Mouse (Mus musculus) hindbrain, embryonic 10.5 days (tissue): ENCODE data around the gene Fam181a. TPM values are rescaled to one million over a fixed set of nuclear protein-coding genes. Genes with fewer than 3 reads are reported as not detected.

Source experiments
- DNase-seq: peaks from one replicate; pipeline ENCODE4 v3.0.0-alpha.2; 2017; ENCODE audit warnings: low spot score
- H3K27ac ChIP-seq: fragments of 300-500 bp; sonication (generic); 2 replicates; pipeline ENCODE4 v1.5.1; 2016; ENCODE audit warnings: mild to moderate bottlenecking, moderate library complexity
- H3K27me3 ChIP-seq: fragments of 300-500 bp; sonication (generic); 2 replicates; pipeline ENCODE4 v1.6.1; 2016; ENCODE audit warnings: mild to moderate bottlenecking; ENCODE audit not compliant: poor library complexity, insufficient read depth, severe bottlenecking
- H3K36me3 ChIP-seq: fragments of 300-500 bp; sonication (generic); 2 replicates; pipeline ENCODE4 v1.6.1; 2016; ENCODE audit warnings: mild to moderate bottlenecking, moderate library complexity
- H3K4me1 ChIP-seq: fragments of 300-500 bp; sonication (generic); replicated peaks from 2 replicates; pipeline ENCODE4 v1.6.1; 2016; ENCODE audit warnings: mild to moderate bottlenecking
- H3K4me3 ChIP-seq: fragments of 300-500 bp; sonication (generic); 2 replicates; pipeline ENCODE4 v1.5.1; 2016; ENCODE audit warnings: mild to moderate bottlenecking, moderate library complexity
- H3K9me3 ChIP-seq: fragments of 300-500 bp; sonication (generic); 2 replicates; pipeline ENCODE4 v1.6.1; 2016; ENCODE audit warnings: mild to moderate bottlenecking, moderate library complexity
- WGBS: fragments of 180-500 bp; shearing (Covaris S2); methylation state at CpG from one replicate; pipeline ENCODE4 v1.1.7; 2016; 5-methylcytosine and 5-hydroxymethylcytosine counted together
- polyA plus RNA-seq: library from polyadenylated mRNA; unstranded; fragments of >200 nt; fragmentation: Nextera tagmentation; extraction: Ambion mirVana; gene quantifications from 2 replicates; pipeline ENCODE4 v1.2.1, GENCODE M21; 2016

Fam181a gene
- polyA plus RNA-seq, 1 experiment from 2014 or later = 26.1 TPM

- WGBS = 7% methylated on average over 60 of the region's 60 CpGs
- Histone ChIP-seq H3K4me1 (peaks cover 46% of the 10 kb centered on the region), H3K9me3 (no peaks in the 10 kb centered on the region), H3K27ac (peak overlapping the region; percentile 60), H3K4me3 (peak overlapping the region; percentile 49), H3K27me3 (peaks cover 97% of the 10 kb centered on the region), H3K36me3 (no peaks in the 10 kb centered on the region)
- peak; percentile 95 for DNase-seq
These were observed 14.5 kb downstream of the Fam181a start for GRCm38 (mm10) chr12:103325156-103325857.

- Histone ChIP-seq H3K4me3 (no peak overlapping the region), H3K9me3 (no peaks in the 10 kb centered on the region), H3K27me3 (peaks cover 97% of the 10 kb centered on the region), H3K27ac (no peak overlapping the region), H3K4me1 (peaks cover 48% of the 10 kb centered on the region), H3K36me3 (no peaks in the 10 kb centered on the region)
- 41% methylated on average over 4 of the region's 4 CpGs for WGBS
- DNase-seq = no peak
These were observed 15.8 kb downstream of the Fam181a start for GRCm38 (mm10) chr12:103326569-103326968.

GRCm38 (mm10) chr12:103327107-103327506, 16.3 kb downstream of the Fam181a start:
- DNase-seq = peak; percentile 40
- no peak overlapping the region for H3K27ac ChIP-seq

GRCm38 (mm10) chr12:103328448-103329191, 17.8 kb downstream of the Fam181a start:
- DNase-seq = no peak

More at GRCm38 (mm10) chr12:103327107-103327506, 16.3 kb downstream of the Fam181a start:
- Histone ChIP-seq H3K4me3 (no peak overlapping the region), H3K4me1 (peaks cover 48% of the 10 kb centered on the region), H3K36me3 (no peaks in the 10 kb centered on the region), H3K9me3 (no peaks in the 10 kb centered on the region), H3K27me3 (peaks cover 97% of the 10 kb centered on the region)
- 9% methylated on average over 7 of the region's 7 CpGs for WGBS

GRCm38 (mm10) chr12:103331491-103331890, 20.7 kb downstream of the Fam181a start:
- Histone ChIP-seq H3K36me3 (no peaks in the 10 kb centered on the region), H3K27ac (no peak overlapping the region), H3K9me3 (no peaks in the 10 kb centered on the region), H3K4me1 (peaks cover 42% of the 10 kb centered on the region), H3K4me3 (no peak overlapping the region), H3K27me3 (peaks cover 94% of the 10 kb centered on the region)
- no peak for DNase-seq
- 74% methylated on average over 4 of the region's 4 CpGs for WGBS

More at GRCm38 (mm10) chr12:103328448-103329191, 17.8 kb downstream of the Fam181a start:
- Histone ChIP-seq H3K27ac (no peak overlapping the region), H3K9me3 (no peaks in the 10 kb centered on the region), H3K4me1 (peaks cover 48% of the 10 kb centered on the region), H3K36me3 (no peaks in the 10 kb centered on the region), H3K4me3 (no peak overlapping the region), H3K27me3 (peaks cover 97% of the 10 kb centered on the region)
- WGBS = 64% methylated on average over 7 of the region's 7 CpGs

GRCm38 (mm10) chr12:103332879-103333278, 22.1 kb downstream of the Fam181a start:
- WGBS = 91% methylated on average over 2 of the region's 2 CpGs
- Histone ChIP-seq H3K36me3 (no peaks in the 10 kb centered on the region), H3K27ac (no peak overlapping the region), H3K9me3 (no peaks in the 10 kb centered on the region), H3K4me1 (peaks cover 41% of the 10 kb centered on the region), H3K27me3 (peaks cover 83% of the 10 kb centered on the region), H3K4me3 (no peak overlapping the region)
- no peak for DNase-seq

GRCm38 (mm10) chr12:103333426-103333825, 22.7 kb downstream of the Fam181a start:
- Histone ChIP-seq H3K27me3 (peaks cover 78% of the 10 kb centered on the region), H3K4me1 (peaks cover 42% of the 10 kb centered on the region), H3K36me3 (no peaks in the 10 kb centered on the region), H3K9me3 (no peaks in the 10 kb centered on the region), H3K27ac (no peak overlapping the region), H3K4me3 (no peak overlapping the region)
- WGBS = 92% methylated on average over 15 of the region's 15 CpGs
- DNase-seq = no peak

- H3K9me3 ChIP-seq = no peaks in the 10 kb centered on the region
- WGBS = 81% methylated on average over 3 of the region's 3 CpGs
- H3K36me3 ChIP-seq = no peaks in the 10 kb centered on the region
- peak overlapping the region; percentile 45; the same call in 1 of the 2 replicates for H3K27ac ChIP-seq
- H3K4me1 ChIP-seq = peaks cover 27% of the 10 kb centered on the region
- H3K27me3 ChIP-seq = peaks cover 67% of the 10 kb centered on the region
- DNase-seq = no peak
- no peak overlapping the region for H3K4me3 ChIP-seq
These were observed 26.0 kb downstream of the Fam181a start for GRCm38 (mm10) chr12:103336766-103337165.

GRCm38 (mm10) chr12:103338162-103338798, 27.5 kb downstream of the Fam181a start:
- DNase-seq = no peak
- no peak overlapping the region for H3K4me3 ChIP-seq
- 82% methylated on average over 14 of the region's 14 CpGs for WGBS
- H3K4me1 ChIP-seq = peaks cover 27% of the 10 kb centered on the region
- 0 out of 2 replicates have a peak overlapping the region, but pooled peaks have one; percentile 17 for H3K27ac ChIP-seq
- H3K9me3 ChIP-seq = no peaks in the 10 kb centered on the region
- H3K27me3 ChIP-seq = peaks cover 64% of the 10 kb centered on the region
- H3K36me3 ChIP-seq = no peaks in the 10 kb centered on the region

- WGBS = 89% methylated on average over 5 of the region's 5 CpGs
- Histone ChIP-seq H3K9me3 (no peaks in the 10 kb centered on the region), H3K27ac (no peak overlapping the region), H3K4me1 (peaks cover 22% of the 10 kb centered on the region), H3K36me3 (no peaks in the 10 kb centered on the region), H3K4me3 (no peak overlapping the region), H3K27me3 (peaks cover 49% of the 10 kb centered on the region)
- no peak for DNase-seq
These were observed 30.4 kb downstream of the Fam181a start for GRCm38 (mm10) chr12:103341212-103341611.

GRCm38 (mm10) chr12:103343456-103343855, 32.7 kb downstream of the Fam181a start:
- DNase-seq = no peak
- Histone ChIP-seq H3K27ac (no peak overlapping the region), H3K4me3 (no peak overlapping the region), H3K27me3 (peaks cover 59% of the 10 kb centered on the region), H3K9me3 (no peaks in the 10 kb centered on the region), H3K4me1 (peaks cover 11% of the 10 kb centered on the region), H3K36me3 (no peaks in the 10 kb centered on the region)
- 80% methylated on average over 8 of the region's 8 CpGs for WGBS

- no peak for DNase-seq
- Histone ChIP-seq H3K4me1 (peaks cover 9% of the 10 kb centered on the region), H3K36me3 (no peaks in the 10 kb centered on the region), H3K27ac (no peak overlapping the region), H3K4me3 (no peak overlapping the region), H3K9me3 (no peaks in the 10 kb centered on the region), H3K27me3 (peaks cover 52% of the 10 kb centered on the region)
- WGBS = 90% methylated on average over 7 of the region's 7 CpGs
These were observed 34.2 kb downstream of the Fam181a start for GRCm38 (mm10) chr12:103344934-103345333.
